Mouse (Mus musculus) brown adipose tissue, adult 24 weeks (tissue): ENCODE results near the gene Sstr5. TPM values are rescaled to one million over a fixed set of nuclear protein-coding genes. Genes with fewer than 3 reads are reported as not detected.

Source experiments
- H3K27ac ChIP-seq: fragments of 200-500 bp; replicated peaks from 2 replicates; pipeline ENCODE4 v1.5.1; 2012; ENCODE audit warnings: low read depth, mild to moderate bottlenecking, low read length
- H3K4me1 ChIP-seq: fragments of 200-500 bp; 2 replicates; pipeline ENCODE4 v1.6.1; 2012; ENCODE audit warnings: low read length, mixed read lengths; ENCODE audit not compliant: control insufficient read depth, insufficient read depth, insufficient read length
- H3K4me3 ChIP-seq: fragments of 200-500 bp; 2 replicates; pipeline ENCODE4 v1.5.1; 2012; ENCODE audit warnings: low read depth, mild to moderate bottlenecking, low read length, moderate library complexity; ENCODE audit not compliant: insufficient read depth
- polyA plus RNA-seq: library from polyadenylated mRNA; stranded (reverse); fragments of >200 nt; gene quantifications from 2 replicates; pipeline ENCODE4 v1.2.4, GENCODE M21; 2012; ENCODE audit not compliant: missing spikeins, insufficient read depth, insufficient read length

The Sstr5 gene
- polyA plus RNA-seq, 1 experiment = not detected

- no peak overlapping the region for H3K27ac ChIP-seq
- no peak overlapping the region for H3K4me3 ChIP-seq
- H3K4me1 ChIP-seq = no peaks in the 10 kb centered on the region
Observed at GRCm38 (mm10) chr17:25507799-25508198, 10.7 kb upstream of the Sstr5 start.

GRCm38 (mm10) chr17:25502599-25502998, 5.5 kb upstream of the Sstr5 start:
- Histone ChIP-seq H3K27ac (no peak overlapping the region), H3K4me3 (no peak overlapping the region)

GRCm38 (mm10) chr17:25482092-25482491, 15.0 kb downstream of the Sstr5 start:
- Histone ChIP-seq H3K27ac (no peak overlapping the region), H3K4me1 (no peaks in the 10 kb centered on the region), H3K4me3 (no peak overlapping the region)

More at GRCm38 (mm10) chr17:25502599-25502998, 5.5 kb upstream of the Sstr5 start:
- H3K4me1 ChIP-seq = no peaks in the 10 kb centered on the region

- Histone ChIP-seq H3K4me3 (no peak overlapping the region), H3K27ac (no peak overlapping the region)
Observed at GRCm38 (mm10) chr17:25480820-25481219, 16.3 kb downstream of the Sstr5 start.

GRCm38 (mm10) chr17:25480152-25480551, 16.9 kb downstream of the Sstr5 start:
- Histone ChIP-seq H3K27ac (no peak overlapping the region), H3K4me1 (no peaks in the 10 kb centered on the region), H3K4me3 (no peak overlapping the region)

More at GRCm38 (mm10) chr17:25480820-25481219, 16.3 kb downstream of the Sstr5 start:
- no peaks in the 10 kb centered on the region for H3K4me1 ChIP-seq

- Histone ChIP-seq H3K27ac (no peak overlapping the region), H3K4me1 (no peaks in the 10 kb centered on the region), H3K4me3 (no peak overlapping the region)
Observed at GRCm38 (mm10) chr17:25475946-25476744, 20.9 kb downstream of the Sstr5 start.

- peak overlapping the region; percentile 43 for H3K4me3 ChIP-seq
- H3K4me1 ChIP-seq = no peaks in the 10 kb centered on the region
- no peak overlapping the region for H3K27ac ChIP-seq
Observed at GRCm38 (mm10) chr17:25474330-25475077, 22.6 kb downstream of the Sstr5 start.

- no peaks in the 10 kb centered on the region for H3K4me1 ChIP-seq
- no peak overlapping the region for H3K4me3 ChIP-seq
- H3K27ac ChIP-seq = no peak overlapping the region
Observed at GRCm38 (mm10) chr17:25472044-25472443, 25.0 kb downstream of the Sstr5 start.

- H3K27ac ChIP-seq = no peak overlapping the region
- H3K4me1 ChIP-seq = no peaks in the 10 kb centered on the region
- no peak overlapping the region for H3K4me3 ChIP-seq
Observed at GRCm38 (mm10) chr17:25471418-25471817, 25.7 kb downstream of the Sstr5 start.

GRCm38 (mm10) chr17:25469798-25470197, 27.3 kb downstream of the Sstr5 start:
- Histone ChIP-seq H3K4me1 (no peaks in the 10 kb centered on the region), H3K4me3 (no peak overlapping the region), H3K27ac (no peak overlapping the region)

- no peak overlapping the region for H3K27ac ChIP-seq
- H3K4me1 ChIP-seq = no peaks in the 10 kb centered on the region
- H3K4me3 ChIP-seq = no peak overlapping the region
Observed at GRCm38 (mm10) chr17:25468301-25468700, 28.8 kb downstream of the Sstr5 start.

GRCm38 (mm10) chr17:25467781-25468180, 29.3 kb downstream of the Sstr5 start:
- no peak overlapping the region for H3K27ac ChIP-seq
- no peak overlapping the region for H3K4me3 ChIP-seq
- no peaks in the 10 kb centered on the region for H3K4me1 ChIP-seq

GRCm38 (mm10) chr17:25466257-25466656, 30.8 kb downstream of the Sstr5 start:
- Histone ChIP-seq H3K4me3 (no peak overlapping the region), H3K4me1 (no peaks in the 10 kb centered on the region), H3K27ac (no peak overlapping the region)

GRCm38 (mm10) chr17:25464091-25464490, 33.0 kb downstream of the Sstr5 start:
- H3K4me1 ChIP-seq = no peaks in the 10 kb centered on the region
- H3K27ac ChIP-seq = no peak overlapping the region
- no peak overlapping the region for H3K4me3 ChIP-seq

- Histone ChIP-seq H3K4me1 (no peaks in the 10 kb centered on the region), H3K4me3 (no peak overlapping the region), H3K27ac (no peak overlapping the region)
Observed at GRCm38 (mm10) chr17:25463326-25463945, 33.7 kb downstream of the Sstr5 start.
